Mouse (Mus musculus) brain, embryonic 14.5 days (tissue): ENCODE results near the gene Gm7697.
"Not testable (repeated sequence)": the region's sequence is repeated elsewhere in the genome, so short reads cannot be mapped to it uniquely, and the experiment has no call there.

Experiments used
- CTCF ChIP-seq: fragments of 200-500 bp; IDR thresholded peaks from 2 replicates; pipeline ENCODE4 v1.5.1; 2012; ENCODE audit warnings: inconsistent platforms, mild to moderate bottlenecking, moderate library complexity, borderline replicate concordance; ENCODE audit not compliant: insufficient read depth, insufficient read length; ENCODE audit errors: extremely low read depth
- POLR2A ChIP-seq: fragments of 200-500 bp; IDR thresholded peaks from 2 replicates; pipeline ENCODE4 v1.6.1; 2012; ENCODE audit warnings: mild to moderate bottlenecking, inconsistent platforms, borderline replicate concordance; ENCODE audit not compliant: poor library complexity, insufficient read depth, insufficient read length, severe bottlenecking; ENCODE audit errors: extremely low read depth

DNA sequence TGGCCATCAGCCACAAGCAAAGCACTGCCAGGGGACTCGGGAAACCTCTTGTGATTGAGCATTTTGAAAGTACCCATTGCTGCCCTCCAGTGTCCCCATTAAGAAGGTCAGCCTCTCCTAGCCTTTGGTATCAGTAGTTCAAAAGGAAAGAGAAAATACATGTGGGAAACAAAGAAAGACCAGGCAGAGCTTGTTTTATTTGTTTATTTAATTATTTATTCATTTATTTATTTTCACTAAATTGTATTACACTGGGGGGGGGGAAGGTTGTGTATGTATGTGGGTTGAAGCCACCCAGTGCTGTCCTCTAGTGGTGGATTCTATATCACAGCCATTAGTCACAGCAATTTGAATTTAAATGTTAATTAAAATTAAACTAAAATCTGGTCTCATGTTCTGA, 22.2 kb upstream of the Gm7697 start:
- TF ChIP-seq CTCF, POLR2A: not testable (repeated sequence)
